Mouse (Mus musculus): ENCODE data around the gene Tmem69. TPM values are rescaled to one million over a fixed set of nuclear protein-coding genes. Genes with fewer than 3 reads are reported as not detected.
A peak's percentile ranks its signal among the peaks of the same experiment; 100 is the strongest.

Gene Tmem69
- polyA plus RNA-seq, 1 experiment from 2014 or later = 26.8 TPM

DNA sequence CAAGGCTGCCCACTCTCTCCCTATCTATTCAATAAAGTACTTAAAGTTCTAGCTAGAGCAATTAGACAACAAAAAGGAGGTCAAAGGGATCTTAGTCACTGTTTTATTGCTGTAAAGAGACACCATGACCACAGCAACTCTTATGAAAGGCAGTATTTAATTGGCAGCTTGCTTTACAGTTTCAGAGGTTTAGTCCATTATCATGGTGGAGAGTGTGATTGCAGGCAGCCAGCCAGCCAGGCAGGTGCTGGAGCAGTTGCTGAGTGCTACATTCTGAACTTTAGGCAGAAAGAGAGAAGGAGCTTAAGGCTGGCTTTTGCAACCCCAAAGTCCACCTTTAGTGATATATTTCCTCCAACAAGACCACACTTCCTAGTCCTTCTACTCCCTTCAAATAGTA lies 19.4 kb downstream of the Tmem69 start:
- H3K27ac ChIP-seq (replicated peaks) = no peak overlapping the region
- H3K4me2 ChIP-seq (replicated peaks) = no peak overlapping the region
- H3K9me3 ChIP-seq = no peaks in the 10 kb centered on the region
- H3K9ac ChIP-seq (replicated peaks) = no peak overlapping the region
- peaks cover 20% of the 10 kb centered on the region for H3K36me3 ChIP-seq
- H3K4me1 ChIP-seq = no peaks in the 10 kb centered on the region
- ATAC-seq (replicated peaks) = no peak
- H3K27me3 ChIP-seq = no peaks in the 10 kb centered on the region
- H3K4me3 ChIP-seq = no peak overlapping the region

DNA sequence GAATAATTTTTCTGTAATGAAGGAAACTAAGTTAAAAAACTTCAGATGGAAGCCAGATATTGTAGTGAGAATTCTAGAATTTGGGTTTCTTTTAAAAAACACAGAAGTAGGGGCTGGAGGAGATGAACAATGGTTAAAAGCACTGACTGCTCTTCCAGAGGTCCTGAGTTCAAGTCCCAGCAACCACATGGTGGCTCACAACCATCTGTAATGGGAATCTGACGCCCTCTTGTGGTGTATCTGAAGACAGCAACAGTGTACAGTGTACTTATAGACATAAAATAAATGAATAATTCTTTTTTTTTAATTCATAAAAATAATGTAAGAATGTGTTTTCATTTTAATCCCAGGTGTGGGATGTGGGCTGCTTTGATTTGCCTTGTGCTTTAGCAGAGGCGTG lies 24.6 kb downstream of the Tmem69 start:
- H3K9me3 ChIP-seq = no peaks in the 10 kb centered on the region

GRCm38 (mm10) chr4:116507425-116508218 lies 48.1 kb downstream of the Tmem69 start, which contains the start of gene Ipp:
Ipp (plus strand) TSS chr4:116507549.
- peaks cover 18% of the 10 kb centered on the region for H3K4me1 ChIP-seq
- no peaks in the 10 kb centered on the region for H3K27me3 ChIP-seq
- H3K36me3 ChIP-seq = 0 out of 2 replicates have a peak, but pooled peaks cover 2% of the 10 kb centered on the region
- WGBS = under 1% methylated on average over 55 of the region's 55 CpGs
- H3K4me2 ChIP-seq (replicated peaks) = peak within 1 kb of the TSS; percentile 59
- peak within 1 kb of the TSS; percentile 91 for H3K27ac ChIP-seq (replicated peaks)
- H3K4me3 ChIP-seq = peak within 1 kb of the TSS; percentile 73
- H3K9ac ChIP-seq (replicated peaks) = peak within 1 kb of the TSS; percentile 80
- no peaks in the 10 kb centered on the region for H3K9me3 ChIP-seq
- ATAC-seq (replicated peaks) = peak; percentile 99

More for the DNA sequence above, 24.6 kb downstream of the Tmem69 start:
- H3K9ac ChIP-seq (replicated peaks) = no peak overlapping the region
- H3K36me3 ChIP-seq = peaks cover 19% of the 10 kb centered on the region; the same call in 1 of the 2 replicates
- no peak overlapping the region for H3K4me3 ChIP-seq
- WGBS = 60% methylated on average over 2 of the region's 2 CpGs
- no peak overlapping the region for H3K27ac ChIP-seq (replicated peaks)
- no peaks in the 10 kb centered on the region for H3K27me3 ChIP-seq
- ATAC-seq (replicated peaks) = no peak
- H3K4me1 ChIP-seq = no peaks in the 10 kb centered on the region
- H3K4me2 ChIP-seq (replicated peaks) = no peak overlapping the region

DNA sequence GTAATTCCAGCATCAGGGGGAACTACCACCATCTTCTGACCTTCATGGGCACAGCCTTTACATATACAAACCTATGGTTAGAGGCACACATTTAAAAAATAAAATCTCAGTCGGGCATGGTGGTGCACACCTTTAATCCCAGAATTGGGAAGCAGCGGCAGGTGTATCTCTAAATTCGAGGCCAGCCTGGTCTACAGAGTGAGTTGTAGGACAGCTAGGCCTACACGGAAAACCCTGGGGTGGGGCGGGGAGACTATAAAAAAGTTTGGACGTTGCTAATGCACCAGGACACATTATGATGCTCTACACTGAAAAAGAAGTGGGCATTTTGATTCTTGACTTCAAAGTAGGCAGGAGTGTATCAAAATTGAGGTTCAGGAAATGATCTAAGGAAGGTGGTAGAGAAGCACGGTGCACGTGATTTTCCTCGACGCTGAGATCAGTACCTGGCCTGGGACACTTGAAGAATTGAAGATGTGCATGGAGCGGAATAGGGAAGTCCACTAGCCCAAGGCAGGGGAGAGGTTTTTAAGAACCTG lies 48.8 kb downstream of the Tmem69 start:
- H3K36me3 ChIP-seq = 0 out of 2 replicates have a peak, but pooled peaks cover 2% of the 10 kb centered on the region
- peak overlapping the region; percentile 91 for H3K27ac ChIP-seq (replicated peaks)
- H3K4me2 ChIP-seq (replicated peaks) = peak overlapping the region; percentile 59
- peaks cover 18% of the 10 kb centered on the region for H3K4me1 ChIP-seq
- no peaks in the 10 kb centered on the region for H3K9me3 ChIP-seq
- 24% methylated on average over 11 of the region's 11 CpGs for WGBS
- no peaks in the 10 kb centered on the region for H3K27me3 ChIP-seq
- peak overlapping the region; percentile 73 for H3K4me3 ChIP-seq
- H3K9ac ChIP-seq (replicated peaks) = peak overlapping the region; percentile 80
- peak; percentile 38 for ATAC-seq (replicated peaks)

Other genes with a start within 250 kb of the Tmem69 start
- gene Mast2, start 91.8 kb downstream of the Tmem69 start, polyA plus RNA-seq (2015; fragmentation: Nextera tagmentation; extraction: Ambion mirVana) = 53.1 and 56.7 TPM in 2 replicates
- gene Ipp, start 48.4 kb downstream of the Tmem69 start, polyA plus RNA-seq (2015; fragmentation: Nextera tagmentation; extraction: Ambion mirVana) = 18.0 and 18.6 TPM in 2 replicates
- gene Gpbp1l1, start 1.7 kb upstream of the Tmem69 start, polyA plus RNA-seq (2015; fragmentation: Nextera tagmentation; extraction: Ambion mirVana) = 19.7 and 21.8 TPM in 2 replicates
- 3.8 and 4.6 TPM in 2 replicates for gene Ccdc17, start 40.7 kb upstream of the Tmem69 start, polyA plus RNA-seq (2015; fragmentation: Nextera tagmentation; extraction: Ambion mirVana)
- gene Nasp, start 72.0 kb upstream of the Tmem69 start, polyA plus RNA-seq (2015; fragmentation: Nextera tagmentation; extraction: Ambion mirVana) = 131 and 133 TPM in 2 replicates
- gene Akr1a1, start 95.7 kb upstream of the Tmem69 start, polyA plus RNA-seq (2015; fragmentation: Nextera tagmentation; extraction: Ambion mirVana) = 775 and 779 TPM in 2 replicates
- 481 and 490 TPM in 2 replicates for gene Prdx1, start 129.6 kb upstream of the Tmem69 start, polyA plus RNA-seq (2015; fragmentation: Nextera tagmentation; extraction: Ambion mirVana)
- 25.5 and 27.7 TPM in 2 replicates for gene Mmachc, start 152.5 kb upstream of the Tmem69 start, polyA plus RNA-seq (2015; fragmentation: Nextera tagmentation; extraction: Ambion mirVana)
- gene Ccdc163, start 152.6 kb upstream of the Tmem69 start, polyA plus RNA-seq (2015; fragmentation: Nextera tagmentation; extraction: Ambion mirVana) = 17.2 and 19.5 TPM in 2 replicates
- gene Tesk2, start 165.0 kb upstream of the Tmem69 start, polyA plus RNA-seq (2015; fragmentation: Nextera tagmentation; extraction: Ambion mirVana) = 4.3 and 5.5 TPM in 2 replicates

Data from forebrain, embryonic 15.5 days (tissue).